Mouse (Mus musculus) spleen, adult 12 weeks (tissue): Measurements from ENCODE around the gene Anxa7.

ENCODE experiments used
- DNase-seq: peaks from one replicate; pipeline ENCODE4 v3.0.0; 2022; ENCODE audit warnings: low spot score

The Anxa7 gene

GRCm38 (mm10) chr14:20432420-20432819 lies 47.5 kb downstream of the Anxa7 start:
- DNase-seq = no peak

- no peak for DNase-seq
These were observed 48.2 kb downstream of the Anxa7 start for GRCm38 (mm10) chr14:20431726-20432125.

GRCm38 (mm10) chr14:20429833-20430232 lies 50.1 kb downstream of the Anxa7 start:
- no peak for DNase-seq

- DNase-seq = no peak
These were observed 51.3 kb downstream of the Anxa7 start for GRCm38 (mm10) chr14:20428593-20428992.

- DNase-seq = no peak
These were observed 56.9 kb downstream of the Anxa7 start for GRCm38 (mm10) chr14:20423046-20423445.

GRCm38 (mm10) chr14:20422257-20422656 lies 57.7 kb downstream of the Anxa7 start:
- DNase-seq = no peak
